Mouse (Mus musculus) neural tube, embryonic 13.5 days (tissue): ENCODE results near the gene Cand2. TPM values are rescaled to one million over a fixed set of nuclear protein-coding genes. Genes with fewer than 3 reads are reported as not detected.

ENCODE experiments used
- ATAC-seq: fragments of 200-750 bp; cut with Nextera tagmentation; 2 replicates; pipeline ENCODE4 v1.8.0; 2017; ENCODE audit warnings: low read depth, mild to moderate bottlenecking, moderate TSS enrichment, moderate library complexity
- H3K27ac ChIP-seq: fragments of 300-500 bp; sonication (generic); replicated peaks from 2 replicates; pipeline ENCODE4 v1.5.1; 2015; ENCODE audit warnings: moderate library complexity, mild to moderate bottlenecking, inconsistent platforms
- H3K27me3 ChIP-seq: fragments of 300-500 bp; sonication (generic); 2 replicates; pipeline ENCODE4 v1.6.1; 2015; ENCODE audit warnings: mild to moderate bottlenecking, inconsistent platforms
- H3K36me3 ChIP-seq: fragments of 300-500 bp; sonication (generic); 2 replicates; pipeline ENCODE4 v1.6.1; 2015; ENCODE audit warnings: mild to moderate bottlenecking, inconsistent platforms
- H3K4me1 ChIP-seq: fragments of 300-500 bp; sonication (generic); replicated peaks from 2 replicates; pipeline ENCODE4 v1.6.1; 2015; ENCODE audit warnings: inconsistent platforms
- H3K4me2 ChIP-seq: fragments of 300-500 bp; sonication (generic); 2 replicates; pipeline ENCODE4 v1.6.1; 2015; ENCODE audit warnings: inconsistent platforms, mild to moderate bottlenecking, moderate library complexity
- H3K4me3 ChIP-seq: fragments of 300-500 bp; sonication (generic); 2 replicates; pipeline ENCODE4 v1.5.1; 2015; ENCODE audit warnings: mild to moderate bottlenecking, inconsistent platforms
- H3K9ac ChIP-seq: fragments of 300-500 bp; sonication (generic); 2 replicates; pipeline ENCODE4 v1.6.1; 2015; ENCODE audit warnings: moderate library complexity, mild to moderate bottlenecking, inconsistent platforms
- H3K9me3 ChIP-seq: fragments of 300-500 bp; sonication (generic); 2 replicates; pipeline ENCODE4 v1.6.1; 2016; ENCODE audit warnings: inconsistent platforms
- WGBS: fragments of 180-500 bp; shearing (Covaris S2); methylation state at CpG from one replicate; pipeline ENCODE4 v1.1.7; 2015; 5-methylcytosine and 5-hydroxymethylcytosine counted together
- microRNA-seq: library from miRNA; unstranded; fragments of <30 nt; microRNA quantifications from one replicate; pipeline ENCODE4, GENCODE M21; 2016
- polyA plus RNA-seq: library from polyadenylated mRNA; unstranded; fragments of >200 nt; fragmentation: Nextera tagmentation; extraction: Ambion mirVana; gene quantifications from 2 replicates; pipeline ENCODE4 v1.2.1, GENCODE M21; 2015

Cand2 gene
- polyA plus RNA-seq, 1 experiment from 2014 or later: 13.2 TPM

DNA sequence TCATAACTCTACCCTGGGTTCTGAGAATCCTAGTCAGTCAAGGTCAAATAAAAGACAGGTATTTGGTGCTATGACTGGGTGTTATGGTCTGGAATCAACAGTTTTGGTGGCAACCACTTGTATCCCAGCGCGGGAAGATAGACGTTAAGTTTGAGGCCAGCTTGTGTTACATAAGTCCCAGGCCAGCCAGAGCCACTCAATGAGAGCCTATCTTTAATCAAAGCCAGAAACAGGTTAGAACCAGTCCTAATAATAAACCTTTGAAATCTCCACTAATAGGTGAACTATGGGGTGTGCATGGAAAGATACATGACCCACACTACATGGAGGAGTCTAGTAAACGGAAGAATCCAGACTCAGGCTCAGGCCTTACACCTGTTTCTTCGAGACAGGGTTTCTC, 64.4 kb downstream of the Cand2 start:
- peaks cover 14% of the 10 kb centered on the region; the same call in 1 of the 2 replicates for H3K4me1 ChIP-seq
- H3K27ac ChIP-seq: no peak overlapping the region
- H3K9me3 ChIP-seq: no peaks in the 10 kb centered on the region
- peak; percentile 15; the same call in 1 of the 2 replicates for ATAC-seq
- H3K4me3 ChIP-seq: peak overlapping the region; percentile 41
- no peak overlapping the region for H3K9ac ChIP-seq
- peaks cover 21% of the 10 kb centered on the region for H3K36me3 ChIP-seq
- H3K4me2 ChIP-seq: peak overlapping the region; percentile 64
- WGBS: 76% methylated on average over 5 of the region's 5 CpGs
- H3K27me3 ChIP-seq: no peaks in the 10 kb centered on the region

DNA sequence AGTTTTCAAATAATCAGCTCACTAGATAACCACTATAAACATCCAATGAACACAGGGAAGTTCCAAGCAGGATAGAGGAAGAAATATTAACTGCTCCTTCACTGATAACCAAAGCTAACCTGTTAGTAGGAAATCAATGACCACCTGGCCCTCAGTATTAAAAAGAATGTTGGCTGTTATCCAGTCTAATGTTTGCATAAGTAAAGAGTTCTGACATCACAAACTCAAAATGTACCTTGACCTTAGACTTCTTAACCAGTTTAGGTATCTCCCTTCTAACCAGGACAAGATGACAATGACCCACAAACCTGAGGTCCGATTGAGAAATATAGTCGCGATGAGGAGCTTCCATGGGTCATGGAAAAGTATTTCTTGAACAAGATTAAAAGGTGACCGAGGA, 70.7 kb downstream of the Cand2 start:
- ATAC-seq: no peak
- H3K27me3 ChIP-seq: no peaks in the 10 kb centered on the region

DNA sequence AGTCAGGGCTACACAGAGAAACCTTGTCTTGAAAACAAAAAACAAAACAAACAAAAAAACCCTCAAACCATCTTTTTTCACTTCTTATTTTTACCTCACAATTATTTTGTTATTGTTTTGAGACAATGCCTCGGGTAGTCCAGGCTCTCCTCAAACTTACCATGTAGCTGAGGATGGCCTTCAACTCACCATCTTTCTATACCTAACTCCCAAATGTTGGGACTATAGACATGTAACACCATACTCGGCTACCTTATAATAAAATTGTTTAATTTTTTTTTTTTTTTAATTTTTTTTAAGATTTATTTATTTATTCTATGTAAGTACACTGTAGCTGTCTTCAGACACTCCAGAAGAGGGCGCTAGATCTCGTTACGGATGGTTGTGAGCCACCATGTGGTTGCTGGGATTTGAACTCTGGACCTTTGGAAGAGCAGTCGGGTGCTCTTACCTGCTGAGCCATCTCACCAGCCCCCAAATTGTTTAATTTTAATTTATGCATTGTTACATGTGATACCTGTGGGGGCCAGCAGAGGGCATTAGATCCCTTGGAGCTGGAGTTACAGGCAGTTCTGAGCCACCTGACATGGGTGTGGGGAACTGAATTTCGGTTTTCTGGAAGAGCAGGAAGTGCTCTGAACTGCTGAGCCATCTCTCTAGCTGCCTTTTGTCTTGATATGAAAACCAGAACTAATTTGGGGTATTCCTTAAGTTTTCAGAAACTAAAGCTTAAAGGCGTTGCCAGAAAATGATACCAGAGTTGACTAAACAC, 72.5 kb downstream of the Cand2 start:
- H3K9me3 ChIP-seq: no peaks in the 10 kb centered on the region
- 47% methylated on average over 8 of the region's 8 CpGs for WGBS
- H3K4me3 ChIP-seq: no peak overlapping the region
- no peak overlapping the region for H3K9ac ChIP-seq
- ATAC-seq: no peak
- H3K4me1 ChIP-seq: peaks cover 2% of the 10 kb centered on the region
- H3K27ac ChIP-seq: no peak overlapping the region
- H3K36me3 ChIP-seq: peaks cover 50% of the 10 kb centered on the region
- H3K4me2 ChIP-seq: no peak overlapping the region
- no peaks in the 10 kb centered on the region for H3K27me3 ChIP-seq

More for the DNA sequence above, 70.7 kb downstream of the Cand2 start:
- Histone ChIP-seq H3K9me3 (no peaks in the 10 kb centered on the region), H3K9ac (no peak overlapping the region), H3K27ac (no peak overlapping the region), H3K4me1 (no peaks in the 10 kb centered on the region), H3K4me3 (no peak overlapping the region), H3K36me3 (peaks cover 47% of the 10 kb centered on the region), H3K4me2 (no peak overlapping the region)
- WGBS: 94% methylated on average over 4 of the region's 4 CpGs

DNA sequence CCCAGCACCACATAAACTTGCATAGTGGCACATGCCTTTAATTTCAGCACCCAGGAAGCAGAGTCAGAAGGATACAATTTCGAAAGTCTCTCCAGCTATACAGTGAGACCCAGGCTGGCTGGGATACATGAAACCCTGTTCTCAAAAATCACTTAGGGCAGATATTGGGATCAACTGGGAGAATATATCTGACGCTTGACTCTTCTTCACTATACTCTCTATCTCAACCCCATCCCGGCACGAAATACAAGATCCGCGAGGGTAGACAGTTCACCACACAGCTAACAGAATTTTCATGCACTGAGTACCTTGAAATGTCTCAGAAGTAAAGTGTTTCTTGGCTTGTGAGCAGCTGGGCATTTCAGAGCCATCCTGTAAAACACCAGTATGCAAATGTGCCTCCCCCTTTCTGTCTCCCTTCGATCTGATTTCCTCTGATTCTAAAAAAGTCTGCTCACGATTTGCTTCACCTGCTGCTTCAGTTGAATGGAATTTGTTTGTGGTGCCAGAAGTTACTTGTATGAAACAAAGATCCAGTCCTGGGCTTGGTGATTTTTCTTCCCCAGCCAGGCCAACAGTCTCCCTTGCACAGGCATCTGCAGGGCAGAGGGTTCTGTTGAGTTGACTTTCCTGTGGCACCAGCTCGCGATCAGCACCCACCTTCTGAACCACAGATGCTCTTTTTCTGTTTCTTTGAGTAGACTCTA, 74.4 kb downstream of the Cand2 start:
- no peak overlapping the region for H3K4me2 ChIP-seq
- 92% methylated on average over 10 of the region's 10 CpGs for WGBS
- no peak overlapping the region for H3K27ac ChIP-seq
- H3K9ac ChIP-seq: no peak overlapping the region
- peaks cover 15% of the 10 kb centered on the region for H3K4me1 ChIP-seq
- H3K36me3 ChIP-seq: peaks cover 34% of the 10 kb centered on the region
- H3K4me3 ChIP-seq: no peak overlapping the region
- no peaks in the 10 kb centered on the region for H3K27me3 ChIP-seq
- no peak for ATAC-seq
- no peaks in the 10 kb centered on the region for H3K9me3 ChIP-seq

DNA sequence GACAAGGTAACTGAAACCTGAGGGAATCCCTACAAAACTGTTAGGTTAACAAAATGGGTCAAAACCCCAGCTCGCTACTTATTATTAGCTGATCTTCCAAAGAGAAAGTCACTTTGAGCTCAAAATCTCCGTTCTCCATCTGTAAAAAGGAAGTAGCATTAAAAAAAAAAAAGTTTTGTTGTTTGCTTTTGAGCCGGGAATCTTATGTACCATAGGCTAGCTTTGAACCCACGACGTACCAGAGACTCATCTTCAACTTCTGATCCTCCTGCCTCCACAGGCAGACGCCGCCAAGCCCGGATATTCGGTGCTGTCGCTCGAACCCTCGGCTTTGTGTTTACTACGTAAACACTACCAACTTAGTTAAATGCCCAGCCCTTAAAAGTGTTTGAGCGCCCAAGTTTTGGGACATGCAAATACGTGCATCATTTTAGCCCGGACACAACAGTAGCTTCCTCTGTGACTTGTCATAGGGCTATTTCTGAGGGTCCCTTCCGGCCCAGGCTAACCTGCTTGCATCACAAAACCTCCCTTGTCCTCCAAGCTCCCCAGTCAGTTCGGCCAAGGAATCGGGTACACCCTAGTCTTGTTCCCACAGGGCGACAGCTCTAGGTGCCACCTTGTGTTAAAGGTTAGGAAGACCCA, 78.2 kb downstream of the Cand2 start:
- H3K4me3 ChIP-seq: peak overlapping the region; percentile 56
- WGBS: 5% methylated on average over 20 of the region's 20 CpGs
- peak overlapping the region; percentile 87 for H3K4me2 ChIP-seq
- no peak; the same call in 1 of the 2 replicates for ATAC-seq
- H3K36me3 ChIP-seq: peaks cover 21% of the 10 kb centered on the region
- no peaks in the 10 kb centered on the region for H3K27me3 ChIP-seq
- H3K9ac ChIP-seq: peak overlapping the region; percentile 73
- H3K27ac ChIP-seq: peak overlapping the region; percentile 84
- H3K4me1 ChIP-seq: peaks cover 23% of the 10 kb centered on the region
- no peaks in the 10 kb centered on the region for H3K9me3 ChIP-seq

DNA sequence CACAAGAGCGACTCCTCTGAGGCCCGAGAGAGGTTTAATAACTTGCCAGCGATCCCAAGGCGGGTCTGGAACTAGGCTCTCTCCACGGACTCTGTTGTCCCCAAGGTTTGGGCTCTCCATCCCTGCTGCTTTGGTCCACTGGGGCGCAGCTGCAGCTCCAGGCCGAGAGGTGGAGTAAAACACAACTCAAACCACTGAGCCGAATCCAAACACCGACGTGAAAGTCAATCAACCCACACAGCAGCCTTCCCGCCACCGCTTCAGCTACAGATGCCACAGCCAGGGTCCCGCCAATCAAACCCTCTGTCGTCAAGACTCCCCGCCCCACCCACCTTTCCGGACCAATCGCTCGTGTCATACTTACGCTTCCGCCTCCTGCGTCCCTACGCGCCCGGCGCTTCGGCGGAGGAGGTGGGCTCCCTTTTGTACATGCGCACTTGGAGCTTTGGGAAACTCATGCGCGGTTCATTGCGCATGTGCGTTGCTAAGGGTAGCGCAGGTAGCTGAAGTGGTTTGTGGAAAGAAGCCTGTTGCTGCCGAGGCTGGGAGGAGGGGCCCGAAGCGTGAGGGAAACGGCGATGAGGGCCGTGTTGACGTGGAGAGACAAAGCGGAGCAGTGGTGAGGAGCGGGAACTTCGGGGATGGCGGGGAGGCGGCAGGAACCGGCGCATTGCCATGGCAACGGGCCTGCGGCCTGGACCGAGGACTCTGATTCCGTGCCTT, 78.9 kb downstream of the Cand2 start, which contains the start of the genes Mbd4 and Ift122:
TSS of gene Mbd4 (minus strand) at position 281 of the 723 bp plus-strand sequence.
TSS of gene Ift122 (plus strand) at position 380 of the 723 bp plus-strand sequence.
- ATAC-seq: peak; percentile 99
- Histone ChIP-seq H3K9ac (peak within 1 kb of the TSS; percentile 73), H3K4me3 (peak within 1 kb of the TSS; percentile 56), H3K36me3 (peaks cover 16% of the 10 kb centered on the region), H3K27ac (peak within 1 kb of the TSS; percentile 84), H3K27me3 (no peaks in the 10 kb centered on the region), H3K4me2 (peak within 1 kb of the TSS; percentile 87), H3K4me1 (peaks cover 23% of the 10 kb centered on the region), H3K9me3 (no peaks in the 10 kb centered on the region)
- WGBS: under 1% methylated on average over 51 of the region's 51 CpGs

DNA sequence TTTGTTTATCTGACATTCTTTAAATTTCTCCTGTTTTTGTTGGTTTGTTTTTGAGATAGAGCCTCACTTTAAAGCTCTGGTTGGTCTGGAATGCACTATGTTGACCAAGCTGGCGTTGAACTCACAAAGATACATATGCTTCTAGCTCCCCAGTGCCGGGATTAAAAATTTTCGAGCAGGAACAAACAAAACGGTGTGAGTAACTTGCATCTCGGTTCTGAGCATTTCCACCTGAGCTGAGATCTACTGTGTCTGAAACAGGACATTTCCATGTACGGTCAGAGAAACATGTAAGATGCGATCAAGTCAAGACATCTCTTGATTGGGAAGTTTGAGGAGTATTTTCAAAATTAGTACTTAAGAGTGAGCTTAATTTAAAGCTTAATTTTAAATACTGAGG, 79.6 kb downstream of the Cand2 start:
- Histone ChIP-seq H3K4me1 (peaks cover 23% of the 10 kb centered on the region), H3K36me3 (peaks cover 9% of the 10 kb centered on the region), H3K9ac (peak overlapping the region; percentile 63), H3K9me3 (no peaks in the 10 kb centered on the region), H3K27me3 (no peaks in the 10 kb centered on the region), H3K4me3 (peak overlapping the region; percentile 56), H3K4me2 (peak overlapping the region; percentile 56), H3K27ac (peak overlapping the region; percentile 83)
- no peak for ATAC-seq
- WGBS: 52% methylated on average over 7 of the region's 7 CpGs

DNA sequence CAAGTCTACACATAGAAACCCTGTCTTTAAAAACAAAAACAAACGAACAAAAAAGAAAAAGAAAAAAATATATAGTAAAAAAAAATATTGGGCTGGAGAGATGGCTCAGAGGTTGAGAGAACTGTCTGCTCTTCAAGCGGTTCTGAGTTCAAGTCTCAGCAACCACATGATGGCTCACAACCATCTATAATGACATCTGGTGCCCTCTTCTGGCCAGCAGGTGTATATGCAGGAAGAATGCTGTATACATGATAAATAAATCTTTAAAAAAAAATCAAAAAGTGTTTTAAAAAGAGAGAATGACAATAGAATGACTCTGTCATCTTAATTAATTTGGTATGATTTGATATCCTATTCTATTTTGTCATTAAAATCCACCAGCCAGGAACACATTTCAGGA, 80.1 kb downstream of the Cand2 start:
- ATAC-seq: no peak
- Histone ChIP-seq H3K27me3 (no peaks in the 10 kb centered on the region), H3K4me2 (no peak overlapping the region), H3K9ac (no peak overlapping the region), H3K27ac (no peak overlapping the region), H3K36me3 (peaks cover 8% of the 10 kb centered on the region), H3K4me1 (peaks cover 23% of the 10 kb centered on the region), H3K4me3 (no peak overlapping the region), H3K9me3 (no peaks in the 10 kb centered on the region)
- 64% methylated on average over 2 of the region's 2 CpGs for WGBS

Small RNAs within 50 kb of the gene (microRNA-seq; reads per million reads assigned to microRNA genes)
- 0.44 reads per million for gene Mir7660

Other genes with a start within 250 kb of the Cand2 start
- 31.7 and 32.3 TPM in 2 replicates for gene Tsen2, start 229.9 kb upstream of the Cand2 start, polyA plus RNA-seq
- 0.35 and 0.77 TPM in 2 replicates for gene Mkrn2os, start 182.0 kb upstream of the Cand2 start, polyA plus RNA-seq
- gene Mkrn2, start 172.6 kb upstream of the Cand2 start, polyA plus RNA-seq: 30.2 and 38.4 TPM in 2 replicates
- gene Raf1, start 97.9 kb upstream of the Cand2 start, polyA plus RNA-seq: 141 and 156 TPM in 2 replicates
- 1.6 and 2.5 TPM in 2 replicates for gene Tmem40, start 12.1 kb upstream of the Cand2 start, polyA plus RNA-seq
- 1,247 and 1,390 TPM in 2 replicates for gene Rpl32, start 34.2 kb downstream of the Cand2 start, polyA plus RNA-seq
- 2.7 and 2.8 TPM in 2 replicates for gene Efcab12, start 63.9 kb downstream of the Cand2 start, polyA plus RNA-seq
- 12.6 and 12.9 TPM in 2 replicates for gene Mbd4, start 78.8 kb downstream of the Cand2 start, polyA plus RNA-seq
- gene Ift122, start 78.9 kb downstream of the Cand2 start, polyA plus RNA-seq: 26.3 and 27.8 TPM in 2 replicates
- 2.2 and 4.1 TPM in 2 replicates for gene Rho, start 157.2 kb downstream of the Cand2 start, polyA plus RNA-seq
- gene H1foo, start 170.4 kb downstream of the Cand2 start, polyA plus RNA-seq: not detected in 2 replicates
- gene Plxnd1, start 220.5 kb downstream of the Cand2 start, polyA plus RNA-seq: 13.5 and 17.8 TPM in 2 replicates